Mouse (Mus musculus) kidney, embryonic 16.5 days (tissue): ENCODE measurements around the gene Mtch2. TPM values are rescaled to one million over a fixed set of nuclear protein-coding genes. Genes with fewer than 3 reads are reported as not detected.

Experiments used
- ATAC-seq: fragments of 200-750 bp; cut with Nextera tagmentation; 2 replicates; pipeline ENCODE4 v1.8.0; 2017; ENCODE audit warnings: moderate TSS enrichment; ENCODE audit not compliant: low FRiP score, low TSS enrichment
- H3K27ac ChIP-seq: fragments of 300-500 bp; sonication (generic); 2 replicates; pipeline ENCODE4 v1.5.1; 2014; ENCODE audit warnings: low read length
- H3K27me3 ChIP-seq: fragments of 300-500 bp; sonication (generic); 2 replicates; pipeline ENCODE4 v1.6.1; 2014; ENCODE audit warnings: low read length, control low read depth, mixed read lengths; ENCODE audit not compliant: insufficient read depth
- H3K36me3 ChIP-seq: fragments of 300-500 bp; sonication (generic); 2 replicates; pipeline ENCODE4 v1.6.1; 2014; ENCODE audit warnings: low read length, control low read depth, mixed read lengths; ENCODE audit not compliant: insufficient read depth
- H3K4me1 ChIP-seq: fragments of 300-500 bp; sonication (generic); 2 replicates; pipeline ENCODE4 v1.6.1; 2014; ENCODE audit warnings: low read length, control low read depth, mixed read lengths; ENCODE audit not compliant: insufficient read depth
- H3K4me2 ChIP-seq: fragments of 300-500 bp; sonication (generic); replicated peaks from 2 replicates; pipeline ENCODE4 v1.6.1; 2014; ENCODE audit warnings: low read depth, low read length
- H3K4me3 ChIP-seq: fragments of 300-500 bp; sonication (generic); 2 replicates; pipeline ENCODE4 v1.5.1; 2014; ENCODE audit warnings: mild to moderate bottlenecking, low read length
- H3K9ac ChIP-seq: fragments of 300-500 bp; sonication (generic); replicated peaks from 2 replicates; pipeline ENCODE4 v1.6.1; 2014; ENCODE audit warnings: low read length
- H3K9me3 ChIP-seq: fragments of 300-500 bp; sonication (generic); 2 replicates; pipeline ENCODE4 v1.6.1; 2016; ENCODE audit warnings: low read length, control low read depth
- WGBS: fragments of 180-500 bp; shearing (Covaris S2); extraction: QIAGEN DNeasy Blood & Tissue Kit; methylation state at CpG from one replicate; pipeline ENCODE4 v1.1.7; 2014; 5-methylcytosine and 5-hydroxymethylcytosine counted together
- polyA plus RNA-seq: library from polyadenylated mRNA; unstranded; fragments of >200 nt; fragmentation: Nextera tagmentation; extraction: Ambion mirVana; gene quantifications from 2 replicates; pipeline ENCODE4 v1.2.1, GENCODE M21; 2015

The Mtch2 gene
- polyA plus RNA-seq, 1 experiment from 2014 or later, result 240 TPM

- Histone ChIP-seq H3K4me2 (no peak overlapping the region), H3K36me3 (no peaks in the 10 kb centered on the region), H3K9ac (no peak overlapping the region), H3K4me3 (no peak overlapping the region), H3K9me3 (no peaks in the 10 kb centered on the region), H3K27me3 (no peaks in the 10 kb centered on the region), H3K4me1 (no peaks in the 10 kb centered on the region), H3K27ac (no peak overlapping the region)
- no peak for ATAC-seq
- 89% methylated on average over 11 of the region's 11 CpGs for WGBS
Measured at GRCm38 (mm10) chr2:90825515-90826172, 21.3 kb upstream of the Mtch2 start.

GRCm38 (mm10) chr2:90828739-90829138, 18.2 kb upstream of the Mtch2 start:
- Histone ChIP-seq H3K4me2 (no peak overlapping the region), H3K4me3 (no peak overlapping the region), H3K36me3 (no peaks in the 10 kb centered on the region), H3K9ac (no peak overlapping the region), H3K4me1 (no peaks in the 10 kb centered on the region), H3K27ac (no peak overlapping the region), H3K27me3 (no peaks in the 10 kb centered on the region), H3K9me3 (no peaks in the 10 kb centered on the region)
- WGBS, result 65% methylated on average over 7 of the region's 7 CpGs
- ATAC-seq, result no peak

DNA sequence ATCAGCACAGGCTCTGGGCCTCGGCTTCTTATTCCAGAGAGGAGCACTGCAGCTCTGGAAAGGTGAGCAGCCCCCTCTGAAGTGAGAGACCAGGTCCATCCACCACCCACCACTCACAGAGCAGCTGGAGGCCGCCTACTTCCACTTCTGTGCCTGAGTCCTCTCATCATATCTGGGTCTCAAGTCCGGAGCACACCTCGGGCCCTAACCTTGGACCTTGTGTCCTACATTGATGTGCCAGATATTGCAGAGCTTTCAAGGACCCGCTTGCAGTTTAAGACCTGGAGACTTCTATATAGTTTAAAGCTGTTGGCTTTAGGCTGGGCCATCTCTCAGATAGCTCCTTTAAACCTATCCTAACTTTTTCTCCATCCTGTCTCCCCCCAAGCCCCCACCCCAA, 13.5 kb upstream of the Mtch2 start:
- Histone ChIP-seq H3K27ac (no peak overlapping the region), H3K36me3 (no peaks in the 10 kb centered on the region), H3K27me3 (no peaks in the 10 kb centered on the region), H3K9me3 (no peaks in the 10 kb centered on the region), H3K4me2 (no peak overlapping the region), H3K9ac (no peak overlapping the region), H3K4me1 (no peaks in the 10 kb centered on the region), H3K4me3 (no peak overlapping the region)
- 80% methylated on average over 5 of the region's 5 CpGs for WGBS
- ATAC-seq, result no peak

GRCm38 (mm10) chr2:90838621-90839020, 8.3 kb upstream of the Mtch2 start:
- no peak for ATAC-seq
- Histone ChIP-seq H3K27me3 (no peaks in the 10 kb centered on the region), H3K4me2 (no peak overlapping the region), H3K36me3 (no peaks in the 10 kb centered on the region), H3K4me3 (no peak overlapping the region), H3K9ac (no peak overlapping the region), H3K27ac (no peak overlapping the region), H3K9me3 (no peaks in the 10 kb centered on the region), H3K4me1 (no peaks in the 10 kb centered on the region)
- 91% methylated on average over 2 of the region's 2 CpGs for WGBS

- 86% methylated on average over 1 of the region's 1 CpGs for WGBS
- no peak for ATAC-seq
Measured at GRCm38 (mm10) chr2:90843666-90844065, 3.3 kb upstream of the Mtch2 start.

GRCm38 (mm10) chr2:90844262-90844661, 2.7 kb upstream of the Mtch2 start:
- ATAC-seq, result no peak
- H3K36me3 ChIP-seq, result peaks cover under 1% of the 10 kb centered on the region; the same call in 1 of the 2 replicates
- H3K9me3 ChIP-seq, result no peaks in the 10 kb centered on the region
- no peak overlapping the region for H3K9ac ChIP-seq
- no peak overlapping the region for H3K4me3 ChIP-seq
- peaks cover 10% of the 10 kb centered on the region for H3K4me1 ChIP-seq
- no peaks in the 10 kb centered on the region for H3K27me3 ChIP-seq
- no peak overlapping the region for H3K27ac ChIP-seq
- WGBS, result 75% methylated on average over 5 of the region's 5 CpGs
- H3K4me2 ChIP-seq, result no peak overlapping the region

More at GRCm38 (mm10) chr2:90843666-90844065, 3.3 kb upstream of the Mtch2 start:
- no peak overlapping the region for H3K27ac ChIP-seq
- no peak overlapping the region for H3K4me3 ChIP-seq
- H3K9ac ChIP-seq, result no peak overlapping the region
- no peak overlapping the region for H3K4me2 ChIP-seq
- H3K9me3 ChIP-seq, result no peaks in the 10 kb centered on the region
- peaks cover 8% of the 10 kb centered on the region for H3K4me1 ChIP-seq
- H3K36me3 ChIP-seq, result no peaks in the 10 kb centered on the region
- no peaks in the 10 kb centered on the region for H3K27me3 ChIP-seq

GRCm38 (mm10) chr2:90845234-90845633, 1.7 kb upstream of the Mtch2 start:
- no peaks in the 10 kb centered on the region for H3K27me3 ChIP-seq
- no peak overlapping the region for H3K4me2 ChIP-seq
- H3K9me3 ChIP-seq, result no peaks in the 10 kb centered on the region
- peaks cover 5% of the 10 kb centered on the region for H3K36me3 ChIP-seq
- H3K9ac ChIP-seq, result no peak overlapping the region
- ATAC-seq, result no peak
- peaks cover 10% of the 10 kb centered on the region for H3K4me1 ChIP-seq
- no peak overlapping the region for H3K4me3 ChIP-seq
- WGBS, result 85% methylated on average over 5 of the region's 5 CpGs
- H3K27ac ChIP-seq, result no peak overlapping the region

DNA sequence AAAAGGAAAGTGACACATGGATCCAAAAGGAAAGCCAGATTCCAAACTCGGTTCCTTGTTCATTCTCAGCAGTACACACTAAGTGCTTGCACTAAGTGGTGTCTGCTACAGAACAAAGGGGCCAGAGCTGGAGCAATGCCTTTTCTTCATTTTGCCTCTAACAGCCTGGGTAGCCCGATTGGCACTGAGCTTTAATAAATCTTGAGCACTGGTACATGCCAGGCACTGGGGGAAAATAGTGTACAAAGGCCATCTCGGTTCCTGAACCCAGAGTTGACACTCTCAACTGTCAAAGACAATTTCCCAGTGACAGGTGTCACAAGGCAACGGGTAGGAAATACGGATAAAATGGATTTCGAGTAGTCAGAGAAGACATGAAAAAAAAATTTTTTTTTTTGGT, 784 bp upstream of the Mtch2 start:
- Histone ChIP-seq H3K9me3 (no peaks in the 10 kb centered on the region), H3K4me3 (peak overlapping the region; percentile 97), H3K27ac (peak overlapping the region; percentile 86; the same call in 1 of the 2 replicates), H3K4me2 (peak overlapping the region; percentile 66), H3K27me3 (no peaks in the 10 kb centered on the region), H3K9ac (peak overlapping the region; percentile 63), H3K36me3 (peaks cover 14% of the 10 kb centered on the region), H3K4me1 (peaks cover 10% of the 10 kb centered on the region)
- 45% methylated on average over 6 of the region's 6 CpGs for WGBS
- no peak for ATAC-seq

- peak overlapping the region; percentile 63 for H3K9ac ChIP-seq
- peak; percentile 47; the same call in 1 of the 2 replicates for ATAC-seq
- H3K4me3 ChIP-seq, result peak overlapping the region; percentile 97
- H3K4me1 ChIP-seq, result peaks cover 10% of the 10 kb centered on the region
- WGBS, result 4% methylated on average over 8 of the region's 8 CpGs
- H3K36me3 ChIP-seq, result peaks cover 17% of the 10 kb centered on the region
- H3K4me2 ChIP-seq, result peak overlapping the region; percentile 66
- H3K27ac ChIP-seq, result peak overlapping the region; percentile 86
- H3K9me3 ChIP-seq, result no peaks in the 10 kb centered on the region
- H3K27me3 ChIP-seq, result no peaks in the 10 kb centered on the region
Measured at GRCm38 (mm10) chr2:90846597-90846954, 379 bp upstream of the Mtch2 start.

- Histone ChIP-seq H3K4me2 (peak overlapping the region; percentile 66), H3K27ac (peak overlapping the region; percentile 80), H3K4me3 (peak overlapping the region; percentile 97), H3K9ac (peak overlapping the region; percentile 94), H3K4me1 (peaks cover 10% of the 10 kb centered on the region), H3K9me3 (no peaks in the 10 kb centered on the region), H3K36me3 (peaks cover 22% of the 10 kb centered on the region), H3K27me3 (no peaks in the 10 kb centered on the region)
- under 1% methylated on average over 13 of the region's 13 CpGs for WGBS
- no peak for ATAC-seq
Measured at GRCm38 (mm10) chr2:90847681-90848050, 711 bp downstream of the Mtch2 start.
